Mouse (Mus musculus) lung, postnatal 25 days (tissue): ENCODE measurements around the gene Tnfsf11.

Experiments
- DNase-seq: peaks from one replicate; pipeline ENCODE4 v3.0.0; 2022; ENCODE audit warnings: low spot score

Gene Tnfsf11

DNA sequence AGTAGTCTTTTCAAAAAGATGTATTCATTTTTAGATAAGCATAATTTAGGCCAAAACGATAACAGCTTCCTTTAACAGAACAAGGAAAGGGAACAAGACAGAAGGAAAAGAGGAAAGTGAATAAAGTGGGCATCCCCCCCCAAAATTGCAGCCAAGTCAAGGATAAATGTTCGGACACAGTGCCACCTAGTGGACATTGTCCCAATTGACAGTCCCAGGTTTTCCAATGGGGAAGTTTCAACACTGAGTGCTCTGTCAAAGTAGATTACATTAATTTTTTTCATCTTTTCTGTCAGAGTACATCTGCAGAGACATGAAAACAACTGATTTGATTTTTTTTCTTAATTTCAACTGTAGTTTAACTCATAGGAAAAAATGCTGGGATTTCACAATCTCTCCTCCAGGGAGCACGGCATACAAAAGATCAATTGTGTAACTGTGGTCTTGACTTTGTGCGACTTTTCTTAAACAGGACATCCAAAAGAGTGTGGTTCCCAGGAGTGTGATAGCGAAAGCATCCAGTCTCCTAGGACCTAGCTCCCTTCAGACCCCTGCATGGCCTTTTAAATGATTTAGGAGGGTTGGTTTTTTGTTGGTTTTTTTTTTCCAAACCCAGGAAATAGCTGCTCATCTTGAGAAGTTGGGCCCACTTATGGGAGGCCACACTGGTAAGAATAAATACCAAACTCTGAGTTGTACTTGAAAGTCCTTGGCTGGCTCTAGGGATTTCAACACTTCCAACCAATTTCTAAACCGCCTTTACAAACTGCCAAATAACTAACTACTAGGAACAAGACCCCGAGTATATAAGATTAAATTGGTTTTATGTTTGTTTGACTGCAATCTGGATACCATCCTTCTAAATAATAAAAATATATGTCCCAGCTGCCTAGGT is 19.7 kb downstream of the Tnfsf11 start:
- DNase-seq: peak; percentile 37

GRCm38 (mm10) chr14:78286011-78286548 is 21.8 kb downstream of the Tnfsf11 start:
- no peak for DNase-seq

DNA sequence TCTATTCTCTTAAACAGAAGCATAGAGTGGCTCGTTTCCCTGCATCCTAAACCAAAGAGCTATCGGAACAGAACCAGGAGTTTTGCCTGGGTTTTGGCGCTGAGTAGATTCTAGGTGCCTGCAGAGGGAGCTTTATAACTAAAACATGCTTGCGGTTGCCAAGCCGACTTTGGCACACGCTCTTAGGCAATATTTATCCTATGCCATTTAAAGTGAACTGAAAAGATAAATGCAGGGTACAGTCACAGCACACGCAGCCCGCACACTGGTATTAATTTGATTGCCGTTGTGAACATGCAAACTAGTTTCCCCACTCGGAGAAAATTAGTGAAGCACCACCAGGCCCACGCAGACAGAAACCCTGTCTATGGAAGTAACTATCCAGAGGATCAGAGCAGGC is 25.4 kb downstream of the Tnfsf11 start:
- no peak for DNase-seq

GRCm38 (mm10) chr14:78276395-78276930 is 31.4 kb downstream of the Tnfsf11 start:
- no peak for DNase-seq

DNA sequence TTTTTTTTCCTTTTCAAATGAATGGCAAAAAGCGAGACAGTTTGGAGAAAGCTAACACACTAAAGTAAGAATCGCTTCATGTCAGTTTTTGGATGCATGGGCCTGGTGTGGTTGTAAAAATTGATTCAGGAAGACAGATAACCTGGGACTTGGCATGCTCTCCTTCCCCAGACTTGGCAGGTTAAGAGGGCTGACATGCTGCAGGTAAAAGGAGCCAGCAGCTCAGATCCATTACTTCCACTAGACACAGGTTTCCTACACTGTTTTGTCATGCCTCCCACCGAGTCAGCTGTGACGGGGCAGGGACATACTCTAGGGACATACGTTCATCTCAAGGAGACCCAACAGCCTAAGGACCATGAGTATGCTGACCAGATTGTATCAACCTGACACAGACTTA is 33.0 kb downstream of the Tnfsf11 start:
- DNase-seq: no peak

DNA sequence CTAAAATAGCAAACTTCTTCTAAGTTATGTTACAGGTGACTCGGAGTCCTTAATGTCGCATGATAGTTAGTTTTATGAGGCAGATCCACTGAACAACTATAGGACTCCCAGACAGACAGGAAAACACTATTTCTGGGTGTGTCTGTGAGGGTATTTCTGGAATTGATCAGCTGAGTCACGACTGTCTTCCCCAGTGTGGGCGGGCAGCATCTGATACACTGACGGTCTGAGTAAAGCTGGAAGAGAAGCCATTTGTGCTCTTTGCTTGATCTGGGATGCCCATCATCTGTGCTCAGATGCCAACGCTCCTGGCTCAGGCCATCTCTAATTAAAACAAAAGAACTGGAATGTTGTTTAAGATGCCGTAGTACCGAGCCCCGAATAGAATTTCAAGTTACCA is 33.7 kb downstream of the Tnfsf11 start:
- no peak for DNase-seq

- peak; percentile 13 for DNase-seq
These were observed 34.3 kb downstream of the Tnfsf11 start for GRCm38 (mm10) chr14:78273571-78273970.

GRCm38 (mm10) chr14:78264876-78265275 is 43.0 kb downstream of the Tnfsf11 start:
- DNase-seq: no peak

- no peak for DNase-seq
These were observed 45.2 kb downstream of the Tnfsf11 start for GRCm38 (mm10) chr14:78262596-78262995.

DNA sequence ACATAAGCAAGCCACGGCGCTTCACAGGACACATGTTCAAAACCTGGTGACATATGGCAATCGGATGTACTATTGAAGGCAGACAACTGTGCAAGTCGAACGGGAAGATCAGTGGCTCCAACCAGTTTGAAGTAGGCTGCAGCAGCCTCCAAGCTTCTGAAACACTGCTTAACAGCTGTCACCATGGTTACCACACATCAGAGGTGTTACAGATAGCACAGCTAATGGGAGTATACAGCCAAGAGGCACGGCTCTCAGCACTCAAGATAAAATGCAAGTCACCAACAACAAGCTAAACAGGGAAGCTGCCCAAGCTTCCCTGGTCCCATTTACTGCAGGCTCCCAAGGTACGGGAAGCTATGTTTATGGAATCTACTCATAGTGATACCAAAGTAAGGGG is 46.6 kb downstream of the Tnfsf11 start:
- DNase-seq: no peak

DNA sequence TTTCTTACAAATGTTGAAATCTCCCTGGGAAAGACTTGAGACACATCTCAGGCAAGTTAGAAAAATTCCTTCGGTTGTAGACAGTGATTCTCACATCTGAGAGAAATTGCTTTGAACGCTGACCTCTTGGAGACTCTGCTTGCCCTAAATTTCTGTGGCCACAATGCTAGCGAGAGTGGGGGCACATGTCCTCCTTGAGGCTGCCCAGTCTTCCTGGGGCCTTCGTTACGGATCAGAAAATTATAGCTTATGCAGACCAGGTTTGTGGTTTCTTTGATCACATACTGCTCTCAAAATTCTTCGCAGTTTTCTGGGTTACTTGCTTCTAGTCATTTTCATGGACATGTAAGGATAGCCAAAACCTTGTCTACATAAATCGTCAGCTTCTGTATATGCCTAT is 53.8 kb downstream of the Tnfsf11 start:
- DNase-seq: no peak

DNA sequence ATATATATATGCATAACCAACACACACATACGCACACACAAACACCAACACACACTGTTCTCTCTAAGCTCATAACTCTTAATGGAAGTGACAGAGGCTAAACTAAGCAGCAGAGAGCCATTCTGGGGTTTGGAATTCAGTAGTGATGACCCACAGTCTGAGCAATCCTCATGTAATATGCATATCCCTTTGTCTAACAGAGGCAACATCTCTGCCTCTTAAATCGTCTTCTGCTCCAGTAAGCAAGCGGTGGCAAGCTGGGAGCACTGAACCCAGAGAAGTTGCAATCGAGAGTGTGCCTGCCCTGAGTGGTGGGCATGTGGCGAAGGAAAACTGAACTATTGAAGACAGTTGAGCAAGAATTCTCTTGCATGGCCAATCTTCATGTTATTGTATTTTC is 61.2 kb downstream of the Tnfsf11 start:
- DNase-seq: no peak

DNA sequence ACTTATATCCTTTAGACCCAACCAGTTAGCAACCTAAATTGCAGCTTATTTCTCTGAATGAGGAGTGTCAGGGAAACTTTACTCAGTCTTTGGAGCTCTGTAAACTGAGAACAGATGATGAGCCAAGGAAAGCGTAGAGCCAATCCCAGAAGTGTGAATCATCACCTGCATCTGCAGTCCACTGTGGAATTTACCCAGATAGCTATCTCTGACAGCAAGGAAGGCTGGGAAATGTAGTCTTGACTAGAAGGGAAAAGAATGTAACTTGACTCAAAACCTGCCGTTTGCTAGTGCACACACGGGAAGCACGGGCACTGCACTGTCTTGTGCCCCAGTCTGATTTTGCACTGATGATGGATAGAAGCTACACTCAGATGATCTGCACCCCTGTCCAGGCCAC is 63.0 kb downstream of the Tnfsf11 start:
- no peak for DNase-seq

DNA sequence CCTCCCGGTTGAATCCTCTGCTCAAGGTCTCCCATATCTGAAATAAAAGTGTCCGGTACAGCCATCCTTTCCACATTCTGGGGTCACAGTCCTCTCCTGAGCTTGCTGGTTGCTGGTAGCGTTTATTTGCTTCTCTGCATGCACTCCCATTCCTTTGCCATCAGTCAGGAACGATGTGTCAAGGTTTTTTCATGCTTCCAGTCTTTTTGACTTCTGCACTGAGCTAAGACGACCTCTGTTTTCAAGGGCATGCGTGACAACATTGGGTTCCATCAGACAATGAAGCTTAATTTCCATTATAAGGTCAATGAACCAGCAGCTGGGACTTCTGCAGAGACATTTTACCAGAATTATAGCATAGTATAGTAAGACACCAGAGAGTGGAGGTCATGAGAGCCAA is 68.5 kb downstream of the Tnfsf11 start:
- DNase-seq: no peak

DNA sequence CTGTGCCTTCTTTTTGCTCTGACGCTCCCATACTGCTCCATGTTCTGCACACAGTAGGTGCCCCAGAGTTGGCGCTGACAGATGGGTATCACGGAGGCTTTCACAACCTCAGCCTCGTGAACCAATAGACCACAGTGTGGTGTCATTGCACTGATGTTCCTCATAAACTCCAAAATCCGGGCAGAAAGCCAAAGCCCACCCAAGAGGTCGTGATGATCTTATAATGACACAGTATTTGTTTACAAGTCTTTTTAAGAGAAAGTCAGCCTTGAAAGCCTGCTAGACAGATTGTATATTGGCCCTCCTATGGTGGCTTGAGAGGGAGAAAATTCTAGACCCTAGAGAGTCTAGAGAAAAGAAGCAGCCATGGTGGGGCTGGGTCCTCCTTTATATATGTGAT is 70.6 kb downstream of the Tnfsf11 start:
- no peak for DNase-seq

- DNase-seq: peak; percentile 18
These were observed 71.7 kb downstream of the Tnfsf11 start for GRCm38 (mm10) chr14:78236144-78236543.

DNA sequence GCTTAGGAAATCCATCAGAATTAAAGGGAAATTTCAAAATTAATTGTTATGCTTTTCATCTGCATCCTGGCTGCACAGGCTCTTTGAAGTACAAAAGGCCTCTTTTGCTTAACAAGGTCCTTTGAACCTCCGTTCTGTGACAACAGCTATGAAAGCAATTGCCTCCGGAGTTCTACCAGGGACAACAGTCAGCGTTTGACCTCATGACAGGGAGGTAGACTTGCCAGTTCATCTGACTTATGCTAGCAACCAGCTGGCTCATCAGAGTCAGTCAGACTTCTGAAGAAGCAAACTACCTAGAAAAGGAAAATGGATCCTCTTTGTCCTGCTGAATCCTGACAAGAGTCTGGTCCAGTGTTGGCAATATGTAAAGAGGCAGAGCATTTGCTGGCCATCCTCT is 72.5 kb downstream of the Tnfsf11 start:
- DNase-seq: no peak

DNA sequence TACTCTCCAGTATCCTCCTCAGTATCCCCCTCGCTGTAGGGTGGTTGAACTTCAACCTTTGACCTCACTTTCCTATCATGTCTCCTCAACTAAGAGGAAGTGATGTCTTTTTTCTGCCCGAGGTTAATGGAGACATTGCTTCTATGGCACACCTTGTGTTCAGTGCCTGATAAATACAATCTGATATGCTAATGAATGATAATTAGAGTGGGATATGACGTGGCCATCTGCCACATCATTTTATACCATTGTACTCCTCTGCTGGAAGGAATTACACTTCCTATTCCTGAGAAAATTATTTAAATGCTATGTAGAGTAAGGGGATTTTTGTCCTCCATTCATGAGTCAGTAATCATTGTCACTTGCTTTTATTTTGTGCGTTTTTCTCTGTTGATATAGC is 78.8 kb downstream of the Tnfsf11 start:
- DNase-seq: no peak
